Mouse (Mus musculus) right cerebral cortex, postnatal 14 days (tissue): ENCODE measurements around the gene Omt2b.
"Not testable (repeated sequence)": the region's sequence is repeated elsewhere in the genome, so short reads cannot be mapped to it uniquely, and the experiment has no call there.

Experiments used
- DNase-seq: peaks from one replicate; pipeline ENCODE4 v3.0.0; 2022

The Omt2b gene

DNA sequence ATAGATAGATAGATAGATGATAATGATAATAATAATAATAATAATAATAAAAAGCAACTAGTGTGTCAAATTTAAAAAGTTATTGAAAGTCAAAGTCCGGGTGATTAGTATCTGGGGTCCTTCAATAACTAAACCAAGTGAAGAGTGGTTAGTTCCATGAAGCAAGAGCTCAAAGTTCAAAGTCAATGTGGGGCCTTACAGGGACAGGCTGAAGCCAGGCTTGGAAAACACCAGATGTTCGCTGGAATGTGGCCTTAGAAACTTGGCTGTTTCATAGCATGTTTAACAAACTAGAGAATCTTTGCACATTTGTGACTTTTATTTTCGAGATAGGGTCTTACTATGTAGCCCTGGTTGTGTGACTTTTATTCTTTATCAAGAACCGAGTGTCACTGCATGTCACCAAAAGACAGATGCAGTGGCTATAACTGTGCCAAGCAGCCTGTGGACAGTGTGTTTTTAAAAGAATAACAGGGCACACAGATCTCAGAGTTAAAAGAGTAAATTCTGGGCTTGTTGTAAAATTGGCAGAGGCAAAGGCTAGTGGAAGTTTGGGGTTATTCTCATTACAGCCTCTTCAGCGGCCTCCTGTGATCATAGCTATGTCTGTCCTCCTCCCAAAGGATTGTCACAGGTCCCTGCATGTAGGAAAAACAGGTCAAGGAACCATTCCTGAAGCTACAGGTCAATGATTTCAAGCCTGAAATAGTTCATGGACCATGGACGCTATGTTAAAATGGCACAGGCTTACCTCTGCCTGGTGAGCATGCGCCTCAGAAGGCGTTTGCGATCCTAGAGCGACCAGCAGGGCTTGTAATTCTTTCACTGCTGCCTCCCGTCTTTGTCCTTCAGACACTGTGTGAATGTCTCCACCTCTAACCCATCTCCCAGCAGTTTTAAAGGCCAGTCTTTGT is 27.5 kb downstream of the Omt2b start:
- DNase-seq: no peak

DNA sequence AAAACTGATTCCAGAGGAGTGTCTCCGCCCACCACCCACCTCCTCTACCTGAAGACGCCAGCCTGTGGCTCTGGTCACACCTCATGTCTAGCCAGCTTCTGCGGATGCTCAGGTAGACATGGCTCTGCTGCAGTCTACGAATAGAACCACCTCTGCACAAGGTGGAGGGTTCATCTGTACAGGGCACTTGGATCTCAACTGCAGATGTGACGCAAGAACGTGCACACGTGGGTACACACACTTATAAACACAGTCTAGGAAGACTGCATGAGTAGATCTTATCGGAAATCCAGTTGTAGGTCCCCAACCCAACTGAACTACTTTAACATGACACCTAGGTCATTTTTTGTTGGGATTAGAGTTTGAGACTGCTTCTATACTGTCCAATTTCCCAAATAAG is 28.2 kb downstream of the Omt2b start, which contains the start of gene Gsta2:
Gene Gsta2, minus strand, starts transcription at position 178 of the 400 bp plus-strand sequence.
- DNase-seq: no peak

GRCm38 (mm10) chr9:78358053-78358452 is 30.7 kb downstream of the Omt2b start:
- DNase-seq: peak; percentile 72

DNA sequence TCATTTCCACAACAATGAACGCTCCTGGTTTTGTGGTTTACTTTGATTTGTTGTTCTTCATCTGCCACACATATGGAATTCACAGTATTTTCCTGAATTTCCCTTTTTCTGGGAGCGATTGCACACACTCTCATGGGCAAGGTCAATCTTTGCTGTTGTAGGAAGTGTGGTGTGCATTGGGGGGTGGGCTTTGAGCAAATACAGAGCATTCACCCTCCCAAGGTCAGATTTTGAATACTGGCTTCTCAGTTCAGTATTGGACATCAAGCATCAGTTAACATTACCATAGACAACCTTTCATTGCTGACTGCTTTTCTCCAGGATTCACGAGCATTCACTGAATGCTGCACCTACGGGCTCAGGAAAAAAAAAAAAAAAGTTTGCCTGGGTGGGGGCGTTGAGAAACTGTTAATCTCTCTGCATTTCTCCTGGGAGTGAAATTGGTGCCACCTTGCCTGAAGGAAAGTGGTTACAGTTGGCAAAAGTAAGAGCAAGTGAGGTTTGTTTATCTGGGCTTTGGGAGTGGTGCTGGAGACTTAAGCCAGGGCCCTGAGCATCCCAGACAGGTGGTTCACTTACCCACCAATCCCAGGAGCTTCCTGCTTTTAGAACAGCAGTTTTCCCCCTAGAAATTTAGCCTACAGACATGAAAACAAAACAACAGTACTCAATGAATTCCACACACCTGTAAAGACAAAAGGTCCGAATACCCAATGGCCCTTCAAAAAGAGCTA is 32.5 kb downstream of the Omt2b start:
- no peak for DNase-seq

GRCm38 (mm10) chr9:78360484-78360872 is 33.1 kb downstream of the Omt2b start:
- no peak for DNase-seq

DNA sequence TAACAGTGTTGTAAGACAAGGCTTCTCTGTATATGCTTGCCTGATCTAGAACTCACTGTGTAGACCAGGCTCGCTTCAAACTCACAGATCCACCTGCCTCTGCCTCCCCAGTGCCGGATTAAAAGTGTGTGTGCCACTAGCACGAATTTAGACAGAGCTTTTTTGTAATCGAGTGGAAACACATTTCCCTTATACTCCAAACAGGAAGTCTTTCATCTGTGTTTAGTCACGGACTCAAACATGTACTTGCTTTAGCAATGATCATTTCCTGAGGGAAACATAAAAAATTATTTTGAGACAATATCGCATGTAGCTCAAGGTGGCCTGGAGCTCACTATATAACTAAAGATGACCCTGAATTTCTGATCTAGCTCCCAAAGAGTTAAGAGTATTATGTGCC is 36.0 kb downstream of the Omt2b start:
- no peak for DNase-seq

DNA sequence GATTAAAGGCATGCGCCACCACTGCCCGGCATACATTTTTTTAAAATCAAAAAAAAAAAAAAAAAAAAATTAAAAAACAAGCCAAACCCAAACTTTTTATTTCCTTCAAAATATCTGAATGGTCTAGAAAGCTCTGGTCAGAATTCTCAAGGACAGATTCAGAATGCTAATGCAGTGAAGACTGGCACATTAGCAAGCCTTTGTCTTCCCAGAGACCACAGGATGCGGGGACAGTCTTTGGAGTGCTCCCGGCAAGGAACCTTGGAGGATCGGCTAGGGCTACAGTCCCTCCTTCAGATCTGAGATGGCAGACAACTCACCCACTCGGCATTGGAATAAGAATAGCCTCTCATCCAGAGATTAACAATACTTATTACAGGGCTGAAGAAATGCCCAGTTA is 37.3 kb downstream of the Omt2b start:
- no peak for DNase-seq

GRCm38 (mm10) chr9:78365850-78366544 is 38.6 kb downstream of the Omt2b start:
- no peak for DNase-seq

DNA sequence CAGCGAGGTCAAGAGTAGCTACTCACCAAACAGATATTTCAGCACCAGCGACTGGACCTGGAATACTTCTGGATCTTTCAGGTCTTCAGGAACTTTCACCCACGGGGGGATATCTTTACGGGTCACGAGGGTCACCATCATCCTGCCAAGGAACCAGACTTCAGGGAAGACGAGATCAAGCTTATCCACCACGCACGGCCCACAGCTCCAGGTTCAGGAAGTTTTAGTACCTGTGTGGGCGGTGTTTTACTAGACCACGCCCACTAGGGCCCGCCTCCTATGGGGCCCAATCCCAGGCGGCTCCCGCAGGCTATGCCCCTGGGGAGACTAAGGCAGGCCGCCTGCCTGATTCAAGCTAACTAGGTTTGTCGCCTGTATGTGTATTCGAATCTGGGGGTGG is 40.6 kb downstream of the Omt2b start, which contains the start of gene Dppa5a:
Gene Dppa5a, minus strand, starts transcription at position 219 of the 400 bp plus-strand sequence.
- not testable (repeated sequence) for DNase-seq

DNA sequence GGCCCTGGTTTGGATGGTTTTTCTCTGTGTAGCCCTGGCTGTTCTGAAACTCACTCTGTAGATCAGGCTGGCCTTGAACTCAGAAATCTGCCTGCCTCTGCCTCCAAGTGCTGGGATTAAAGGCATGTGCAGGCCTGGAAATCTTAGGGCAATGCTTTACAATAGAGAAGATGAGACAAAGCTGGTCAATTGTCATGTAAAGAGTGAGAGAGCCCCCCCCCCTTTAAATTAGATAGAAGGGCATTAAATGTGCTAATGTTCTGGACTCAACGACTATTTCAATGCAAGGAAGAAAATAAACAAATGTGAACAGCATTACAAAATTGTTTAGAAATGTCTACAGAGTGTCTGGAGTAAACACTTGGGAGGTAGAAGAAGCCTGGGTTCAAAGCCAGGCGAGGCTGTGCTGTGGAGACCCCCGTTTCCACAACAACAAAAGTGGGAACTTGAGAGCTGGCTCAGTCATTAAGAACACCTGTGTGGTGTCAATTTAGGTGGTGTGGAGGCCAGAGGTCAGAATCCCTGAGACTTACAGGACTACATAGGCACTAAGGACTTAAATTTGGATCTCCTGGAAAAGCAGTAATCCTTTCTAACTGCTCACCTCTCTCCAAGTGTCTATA is 41.4 kb downstream of the Omt2b start:
- DNase-seq: no peak

DNA sequence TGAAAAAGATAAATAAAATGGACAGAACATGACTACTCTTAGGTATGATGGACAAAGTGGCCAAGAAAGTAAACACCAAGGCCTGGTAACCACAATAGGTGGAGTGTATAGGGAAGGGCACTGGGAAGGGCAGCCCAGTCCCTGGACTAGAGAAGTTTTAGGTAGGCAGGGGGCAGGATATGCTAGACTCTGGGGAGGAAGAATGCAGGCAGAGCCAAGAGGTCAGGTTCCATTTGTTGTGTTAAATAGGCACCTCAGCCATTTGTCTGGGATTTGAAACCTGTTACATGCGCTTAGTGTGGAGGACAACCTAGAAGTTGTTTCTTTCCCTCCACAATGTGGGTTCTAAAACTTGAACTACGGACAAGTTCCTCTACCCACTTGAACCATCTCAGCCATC is 42.0 kb downstream of the Omt2b start:
- no peak for DNase-seq

GRCm38 (mm10) chr9:78369786-78370185 is 42.4 kb downstream of the Omt2b start:
- DNase-seq: no peak

DNA sequence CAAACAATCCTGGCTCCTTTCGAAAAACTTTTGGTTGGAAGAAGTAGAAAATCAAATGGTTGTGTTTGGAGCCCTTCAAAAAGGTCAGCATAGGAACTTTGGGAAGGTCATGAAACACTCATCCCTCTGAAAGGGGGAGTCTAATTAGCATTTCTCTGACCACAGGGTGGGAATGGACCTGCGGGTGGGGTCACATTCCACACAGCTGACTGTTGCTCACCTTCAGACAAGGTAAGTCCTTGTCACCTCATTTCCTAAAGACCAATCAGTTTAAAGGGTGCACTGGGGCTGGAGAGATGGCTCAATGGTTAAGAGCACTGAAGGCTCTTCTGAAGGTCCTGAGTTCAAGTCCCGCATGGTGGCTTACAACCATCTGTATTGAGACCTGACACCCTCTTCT is 44.1 kb downstream of the Omt2b start:
- DNase-seq: no peak

GRCm38 (mm10) chr9:78372827-78373504 is 45.6 kb downstream of the Omt2b start:
- no peak for DNase-seq

GRCm38 (mm10) chr9:78374397-78374796 is 47.0 kb downstream of the Omt2b start:
- no peak for DNase-seq

- DNase-seq: no peak
Observed at GRCm38 (mm10) chr9:78374885-78375389, 47.5 kb downstream of the Omt2b start.

GRCm38 (mm10) chr9:78375486-78375885 is 48.1 kb downstream of the Omt2b start:
- DNase-seq: no peak

DNA sequence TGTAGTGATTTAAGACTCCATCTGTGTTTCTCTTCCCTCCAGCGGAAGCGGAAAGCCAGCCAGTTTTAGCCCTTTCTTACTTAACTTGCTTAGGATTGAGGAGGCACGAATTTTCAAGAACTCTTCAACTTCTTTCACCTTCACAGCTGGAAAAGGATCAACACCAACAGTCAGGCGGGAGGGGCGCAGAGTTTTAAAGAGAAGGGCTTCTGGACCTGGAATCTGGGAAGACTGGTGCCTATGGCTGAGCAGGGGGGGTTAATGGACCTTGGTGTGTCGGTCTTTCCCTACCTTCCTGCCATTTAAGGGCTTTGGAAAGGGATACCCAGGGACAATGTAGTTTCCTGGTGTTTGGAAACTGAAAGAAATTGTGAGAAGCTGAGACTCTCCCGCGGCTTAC is 50.2 kb downstream of the Omt2b start:
- DNase-seq: no peak

DNA sequence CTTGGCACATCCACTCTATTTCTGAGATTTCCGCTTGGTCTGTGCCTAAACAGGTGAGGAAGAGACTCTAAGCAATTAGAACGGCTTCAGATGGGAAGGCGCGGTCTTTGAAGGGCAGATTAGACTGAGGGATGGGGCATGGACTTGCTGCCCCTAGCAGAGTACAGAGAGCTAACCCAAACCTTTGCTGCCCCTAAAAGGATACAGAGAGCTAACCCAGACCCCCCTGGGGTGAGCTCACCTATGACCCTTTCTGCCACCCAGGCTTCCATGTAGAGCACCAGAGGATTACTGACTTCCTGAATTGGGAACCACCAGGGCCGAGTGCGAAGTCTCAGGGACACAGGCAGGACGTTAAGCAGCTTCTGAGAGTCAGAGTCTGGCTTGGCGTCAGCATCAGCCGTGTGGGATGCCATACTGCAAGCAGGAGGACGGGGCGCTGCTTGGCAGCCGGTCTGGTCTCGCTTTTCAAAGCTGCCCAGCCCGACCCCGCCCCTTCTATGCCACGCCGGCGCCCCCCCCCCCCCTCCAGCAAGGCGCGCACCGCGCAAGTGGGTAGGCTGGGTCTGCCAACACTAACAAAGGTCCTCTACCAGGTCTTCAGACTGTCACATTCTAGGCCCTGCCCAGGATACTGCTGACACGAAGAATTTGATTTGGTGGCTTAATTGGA is 50.9 kb downstream of the Omt2b start, which contains the start of gene Ooep:
Gene Ooep, minus strand, starts transcription at position 613 of the 673 bp plus-strand sequence.
- DNase-seq: peak; percentile 45
